Mouse (Mus musculus) heart, postnatal 0 days (tissue): ENCODE measurements around the gene Scaf1. TPM values are rescaled to one million over a fixed set of nuclear protein-coding genes. Genes with fewer than 3 reads are reported as not detected.

Experiments
- ATAC-seq: fragments of 200-750 bp; cut with Nextera tagmentation; 2 replicates; pipeline ENCODE4 v1.8.0; 2017; ENCODE audit warnings: low read depth, moderate number of reproducible peaks, moderate library complexity; ENCODE audit not compliant: insufficient read depth
- DNase-seq: peaks from one replicate; pipeline ENCODE4 v3.0.0-alpha.2; 2016; ENCODE audit warnings: low spot score
- H3K27ac ChIP-seq: fragments of 300-500 bp; sonication (generic); 2 replicates; pipeline ENCODE4 v1.5.1; 2014; ENCODE audit warnings: low read depth, mild to moderate bottlenecking
- H3K27me3 ChIP-seq: fragments of 300-500 bp; sonication (generic); 2 replicates; pipeline ENCODE4 v1.6.1; 2014; ENCODE audit warnings: low read length, mixed read lengths; ENCODE audit not compliant: control insufficient read depth, insufficient read depth
- H3K36me3 ChIP-seq: fragments of 300-500 bp; sonication (generic); replicated peaks from 2 replicates; pipeline ENCODE4 v1.6.1; 2014; ENCODE audit warnings: low read length, mixed read lengths; ENCODE audit not compliant: control insufficient read depth, insufficient read depth
- H3K4me1 ChIP-seq: fragments of 300-500 bp; sonication (generic); 2 replicates; pipeline ENCODE4 v1.6.1; 2014; ENCODE audit warnings: antibody characterized with exemption; ENCODE audit not compliant: control insufficient read depth, insufficient read depth
- H3K4me2 ChIP-seq: fragments of 300-500 bp; sonication (generic); 2 replicates; pipeline ENCODE4 v1.6.1; 2014; ENCODE audit warnings: low read depth, mild to moderate bottlenecking, low read length, moderate library complexity
- H3K4me3 ChIP-seq: fragments of 300-500 bp; sonication (generic); 2 replicates; pipeline ENCODE4 v1.5.1; 2014; ENCODE audit warnings: low read depth, low read length
- H3K9ac ChIP-seq: fragments of 300-500 bp; sonication (generic); replicated peaks from 2 replicates; pipeline ENCODE4 v1.6.1; 2014; ENCODE audit warnings: low read depth, low read length, mixed read lengths
- H3K9me3 ChIP-seq: fragments of 300-500 bp; sonication (generic); replicated peaks from 2 replicates; pipeline ENCODE4 v1.6.1; 2016; ENCODE audit warnings: low read length; ENCODE audit not compliant: control insufficient read depth
- CTCF ChIP-seq: IDR thresholded peaks from 2 replicates; pipeline ENCODE4 v1.5.1; 2016; ENCODE audit warnings: antibody characterized with exemption, control low read depth, low read depth
- EP300 ChIP-seq: IDR thresholded peaks from 2 replicates; pipeline ENCODE4 v1.6.1; 2016; ENCODE audit warnings: antibody characterized with exemption, low read depth
- WGBS: fragments of 180-500 bp; shearing (Covaris S2); extraction: QIAGEN DNeasy Blood & Tissue Kit; methylation state at CpG from one replicate; pipeline ENCODE4 v1.1.7; 2014; 5-methylcytosine and 5-hydroxymethylcytosine counted together
- polyA plus RNA-seq: library from polyadenylated mRNA; unstranded; fragments of >200 nt; fragmentation: Nextera tagmentation; extraction: Ambion mirVana; gene quantifications from 2 replicates; pipeline ENCODE4 v1.2.1, GENCODE M21; 2015
- total RNA-seq: library from RNA; depleted of rRNA; stranded (reverse); fragments of >200 nt; gene quantifications from 2 replicates; pipeline ENCODE4 v1.2.3, GENCODE M21; 2014; ENCODE audit warnings: low replicate concordance

The Scaf1 gene
- total and polyA plus RNA-seq, 2 experiments from 2014 or later = 17.9 to 37.8 TPM

GRCm38 (mm10) chr7:44978300-44978699 lies 37.9 kb downstream of the Scaf1 start:
- WGBS = 90% methylated on average over 3 of the region's 3 CpGs
- TF ChIP-seq CTCF = no peak
- TF ChIP-seq EP300 = no peak
- no peak overlapping the region for H3K4me2 ChIP-seq
- DNase-seq = no peak
- no peak overlapping the region for H3K4me3 ChIP-seq
- H3K36me3 ChIP-seq = peaks cover 67% of the 10 kb centered on the region
- no peaks in the 10 kb centered on the region for H3K27me3 ChIP-seq
- no peaks in the 10 kb centered on the region for H3K9me3 ChIP-seq
- H3K9ac ChIP-seq = no peak overlapping the region
- no peaks in the 10 kb centered on the region for H3K4me1 ChIP-seq
- H3K27ac ChIP-seq = no peak overlapping the region
- no peak for ATAC-seq

GRCm38 (mm10) chr7:44975117-44975419 lies 41.1 kb downstream of the Scaf1 start:
- no peak overlapping the region for H3K9ac ChIP-seq
- ATAC-seq (no peak), DNase-seq (no peak)
- 23% methylated on average over 6 of the region's 6 CpGs for WGBS
- H3K4me2 ChIP-seq = no peak overlapping the region
- 0 out of 2 replicates have a peak, but pooled peaks cover 3% of the 10 kb centered on the region for H3K27me3 ChIP-seq
- no peaks in the 10 kb centered on the region for H3K9me3 ChIP-seq
- no peak overlapping the region for H3K27ac ChIP-seq
- H3K36me3 ChIP-seq = peaks cover 44% of the 10 kb centered on the region
- no peaks in the 10 kb centered on the region for H3K4me1 ChIP-seq
- no peak for TF ChIP-seq CTCF
- TF ChIP-seq EP300 = no peak
- no peak overlapping the region for H3K4me3 ChIP-seq

- DNase-seq (peak; percentile 62), ATAC-seq (no peak)
- TF ChIP-seq CTCF (no peak), EP300 (no peak)
- peak within 1 kb of the TSS; percentile 54 for H3K4me2 ChIP-seq
- H3K9ac ChIP-seq = 0 out of 2 replicates have a peak within 1 kb of the TSS, but pooled peaks have one; percentile 3
- 4% methylated on average over 22 of the region's 22 CpGs for WGBS
- no peaks in the 10 kb centered on the region for H3K4me1 ChIP-seq
- H3K27me3 ChIP-seq = 0 out of 2 replicates have a peak, but pooled peaks cover 3% of the 10 kb centered on the region
- peak within 1 kb of the TSS; percentile 24 for H3K27ac ChIP-seq
- peak within 1 kb of the TSS; percentile 45 for H3K4me3 ChIP-seq
- no peaks in the 10 kb centered on the region for H3K9me3 ChIP-seq
- peaks cover 39% of the 10 kb centered on the region for H3K36me3 ChIP-seq
Measured at GRCm38 (mm10) chr7:44974383-44975116, 41.6 kb downstream of the Scaf1 start, which contains the start of gene Cpt1c. Cpt1c (minus strand) TSS chr7:44974851.

- no peaks in the 10 kb centered on the region for H3K9me3 ChIP-seq
- H3K4me1 ChIP-seq = no peaks in the 10 kb centered on the region
- 0 out of 2 replicates have a peak overlapping the region, but pooled peaks have one; percentile 3 for H3K9ac ChIP-seq
- peaks cover 29% of the 10 kb centered on the region for H3K36me3 ChIP-seq
- TF ChIP-seq CTCF (no peak), EP300 (no peak)
- DNase-seq (no peak), ATAC-seq (no peak)
- WGBS = 40% methylated on average over 14 of the region's 14 CpGs
- peak overlapping the region; percentile 54 for H3K4me2 ChIP-seq
- H3K4me3 ChIP-seq = peak overlapping the region; percentile 45
- H3K27ac ChIP-seq = no peak overlapping the region
- H3K27me3 ChIP-seq = 0 out of 2 replicates have a peak, but pooled peaks cover 3% of the 10 kb centered on the region
Measured at GRCm38 (mm10) chr7:44973415-44974130, 42.6 kb downstream of the Scaf1 start.

GRCm38 (mm10) chr7:44971142-44971541 lies 45.0 kb downstream of the Scaf1 start:
- 0 out of 2 replicates have a peak, but pooled peaks cover 3% of the 10 kb centered on the region for H3K27me3 ChIP-seq
- H3K9me3 ChIP-seq = no peaks in the 10 kb centered on the region
- no peak overlapping the region for H3K27ac ChIP-seq
- no peaks in the 10 kb centered on the region for H3K4me1 ChIP-seq
- TF ChIP-seq EP300 = no peak
- no peak for TF ChIP-seq CTCF
- ATAC-seq = no peak
- H3K9ac ChIP-seq = no peak overlapping the region
- DNase-seq = no peak
- no peak overlapping the region for H3K4me3 ChIP-seq
- peaks cover 5% of the 10 kb centered on the region for H3K36me3 ChIP-seq
- peak overlapping the region; percentile 80; the same call in 1 of the 2 replicates for H3K4me2 ChIP-seq
- 78% methylated on average over 7 of the region's 7 CpGs for WGBS
